Mouse (Mus musculus): ENCODE results near the gene Eno3.

- TF ChIP-seq CTCF (conservative IDR thresholded peaks at IDR 0.05; ENCODE audit: low read length) (no peak), POU5F1 (IDR thresholded peaks at IDR 0.05; ENCODE audit: borderline replicate concordance, low read length) (no peak), NANOG (IDR thresholded peaks at IDR 0.05; ENCODE audit: borderline replicate concordance, low read length) (no peak)
Observed at GRCm38 (mm10) chr11:70658942-70659341, 1.9 kb downstream of the Eno3 start.

Measured in E14TG2a.4 (cell line).